Mouse (Mus musculus) fibroblast of lung, adult 2 months (primary cell): ENCODE data around the gene Klhl3.

ENCODE experiments used
- DNase-seq: peaks from one replicate; pipeline ENCODE4 v3.0.0-alpha.2; 2011; ENCODE audit warnings: low read depth

Klhl3 gene

DNA sequence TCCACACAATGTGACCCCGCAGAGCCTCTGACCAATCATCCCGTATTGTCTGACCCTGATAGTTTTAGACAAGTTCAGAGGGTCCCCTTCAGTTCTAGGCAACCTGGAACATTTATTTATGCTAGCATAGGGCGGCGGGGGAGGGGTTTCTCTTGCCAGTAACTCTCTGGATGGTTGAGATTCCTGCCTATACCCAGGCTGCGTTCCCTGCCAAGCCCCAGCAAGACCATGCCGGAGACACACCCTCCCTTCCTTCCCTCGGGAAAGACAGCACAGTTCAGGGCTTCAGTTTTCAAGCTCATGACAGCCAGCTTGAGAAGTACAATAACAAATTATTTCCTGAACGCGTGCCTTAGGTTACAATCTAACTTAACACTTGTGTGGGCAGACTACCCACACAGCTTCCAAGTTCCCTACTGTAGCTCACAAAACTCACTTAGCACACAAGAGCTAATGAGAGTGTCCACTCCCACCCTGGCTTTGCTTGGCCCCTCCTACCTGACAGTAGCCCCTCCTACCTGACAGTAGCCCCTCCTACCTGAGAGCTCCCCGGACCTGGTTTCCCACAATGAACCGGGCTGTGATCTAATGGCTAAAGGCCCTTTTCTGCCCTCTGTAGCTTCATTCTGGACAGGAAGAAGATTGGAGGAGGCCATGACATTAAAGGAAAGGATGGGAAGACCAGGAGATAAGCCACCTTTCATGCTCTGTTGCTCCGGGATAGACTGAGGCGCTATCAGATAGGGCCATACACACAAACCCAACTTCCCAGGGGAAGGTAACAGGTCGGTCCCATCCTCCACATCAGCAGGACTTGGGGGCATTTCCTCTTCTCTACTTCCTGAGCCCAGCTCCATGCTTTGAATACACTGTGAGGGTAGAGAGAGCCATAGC is 46.6 kb downstream of the Klhl3 start:
- DNase-seq, result no peak

DNA sequence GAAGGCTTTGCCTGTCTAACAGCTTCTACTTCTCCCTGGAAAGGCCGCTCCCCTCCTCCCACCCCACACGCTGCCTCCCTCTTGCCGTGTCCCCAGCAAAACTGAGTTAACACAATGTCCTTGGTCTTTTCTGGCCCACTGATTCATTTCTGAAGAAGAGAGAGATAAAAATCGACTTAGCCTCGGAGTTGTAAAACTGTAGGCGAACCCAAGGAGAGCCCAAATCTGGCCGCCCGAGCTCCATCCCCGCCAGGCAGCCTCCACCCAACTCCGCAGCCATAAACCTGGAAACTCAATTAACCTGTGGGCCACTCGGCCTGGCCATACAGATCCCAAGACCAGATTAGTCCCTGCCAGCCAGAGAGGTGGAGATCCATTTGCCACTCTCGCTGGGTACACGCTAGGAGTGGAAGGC is 47.3 kb downstream of the Klhl3 start:
- DNase-seq, result no peak

- peak; percentile 53 for DNase-seq
Observed at GRCm38 (mm10) chr13:58065316-58065715, 48.1 kb downstream of the Klhl3 start.

- no peak for DNase-seq
Observed at GRCm38 (mm10) chr13:58057953-58058870, 55.2 kb downstream of the Klhl3 start.

DNA sequence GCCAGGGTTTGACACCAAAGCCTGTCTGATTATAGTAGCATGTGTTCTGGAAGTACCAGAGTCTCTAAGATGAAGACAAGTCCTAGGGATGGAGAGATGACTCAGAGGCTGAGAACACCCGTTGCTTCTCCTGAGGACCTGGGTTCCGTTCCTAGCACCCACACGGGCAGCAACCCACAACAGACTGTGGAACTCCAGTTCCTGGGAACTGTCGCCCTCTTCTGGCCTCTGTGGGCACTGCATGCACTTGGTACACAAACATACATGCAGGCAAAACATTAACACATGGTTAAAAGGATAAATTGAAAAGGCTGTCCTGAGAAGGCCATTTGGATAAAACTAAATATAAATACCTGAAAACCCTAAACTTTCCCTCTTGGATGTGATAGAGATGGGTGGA is 56.8 kb downstream of the Klhl3 start:
- no peak for DNase-seq

- DNase-seq, result no peak
Observed at GRCm38 (mm10) chr13:58053628-58054027, 59.8 kb downstream of the Klhl3 start.

- DNase-seq, result no peak
Observed at GRCm38 (mm10) chr13:58051654-58052053, 61.7 kb downstream of the Klhl3 start.

GRCm38 (mm10) chr13:58051251-58051650 is 62.1 kb downstream of the Klhl3 start:
- no peak for DNase-seq

GRCm38 (mm10) chr13:58049121-58049520 is 64.3 kb downstream of the Klhl3 start:
- no peak for DNase-seq

- no peak for DNase-seq
Observed at GRCm38 (mm10) chr13:58048076-58048475, 65.3 kb downstream of the Klhl3 start.

GRCm38 (mm10) chr13:58046178-58046577 is 67.2 kb downstream of the Klhl3 start:
- DNase-seq, result no peak

- DNase-seq, result no peak
Observed at GRCm38 (mm10) chr13:58045278-58045677, 68.1 kb downstream of the Klhl3 start.

DNA sequence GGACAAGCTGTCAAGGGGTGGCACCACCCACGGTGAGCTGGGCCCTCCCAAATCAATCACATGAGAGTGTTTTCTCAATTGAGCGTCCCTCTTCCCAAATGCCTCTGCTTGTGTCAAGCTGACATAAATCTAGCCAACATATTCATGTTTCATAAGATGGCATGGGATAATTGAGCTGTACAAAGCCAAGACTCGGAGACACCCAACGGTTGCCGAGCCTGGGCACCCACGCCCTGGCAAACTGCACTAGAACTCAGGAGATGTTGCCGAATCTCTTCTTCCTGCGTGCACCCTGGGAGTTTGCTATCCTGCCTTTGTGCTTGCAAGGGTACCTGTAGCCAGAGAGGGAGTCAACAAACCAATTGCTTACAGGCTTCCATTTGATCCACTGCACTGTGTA is 70.1 kb downstream of the Klhl3 start:
- no peak for DNase-seq

DNA sequence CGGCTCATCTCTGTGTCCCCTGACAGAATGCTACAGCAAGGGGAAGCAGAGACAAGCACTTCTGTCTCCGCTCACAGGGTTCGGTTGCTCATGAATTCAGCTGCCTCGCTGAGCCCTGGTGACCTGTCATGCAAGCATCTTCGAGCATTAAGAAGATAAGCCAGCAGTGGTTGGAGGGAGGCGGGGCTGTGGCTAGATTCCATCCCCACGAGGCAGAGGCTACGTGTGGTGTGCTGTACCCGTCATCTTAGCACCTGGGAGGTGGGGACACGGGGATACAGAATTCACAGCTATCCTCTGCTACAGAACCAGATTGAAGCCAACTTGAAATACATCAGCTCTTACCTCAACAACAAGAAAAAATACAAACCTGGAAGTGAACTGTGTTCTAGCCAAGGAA is 73.3 kb downstream of the Klhl3 start:
- no peak for DNase-seq

- no peak for DNase-seq
Observed at GRCm38 (mm10) chr13:58037506-58037905, 75.9 kb downstream of the Klhl3 start.

GRCm38 (mm10) chr13:58035470-58036156 is 77.8 kb downstream of the Klhl3 start:
- no peak for DNase-seq

- no peak for DNase-seq
Observed at GRCm38 (mm10) chr13:58034985-58035384, 78.4 kb downstream of the Klhl3 start.

DNA sequence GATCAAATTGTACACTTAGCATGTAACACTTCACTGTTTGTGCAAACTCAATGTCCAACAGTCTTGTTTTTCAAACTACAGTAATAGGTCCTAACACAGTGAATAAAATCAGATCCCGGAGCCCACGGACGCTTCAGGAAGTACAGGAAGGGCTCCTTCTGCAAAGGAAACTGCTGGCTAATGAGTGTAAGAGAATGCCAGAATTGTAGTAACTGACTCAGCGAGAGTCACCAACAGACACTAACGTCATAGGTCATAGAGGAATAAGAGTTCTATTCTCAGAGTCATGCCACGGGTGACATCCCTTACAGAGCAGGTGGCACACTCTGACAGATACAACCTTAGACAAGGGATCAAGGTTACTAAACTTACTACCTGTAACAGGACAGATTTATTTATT is 78.9 kb downstream of the Klhl3 start:
- no peak for DNase-seq

GRCm38 (mm10) chr13:58031755-58032154 is 81.6 kb downstream of the Klhl3 start:
- no peak for DNase-seq

- no peak for DNase-seq
Observed at GRCm38 (mm10) chr13:58027115-58027514, 86.3 kb downstream of the Klhl3 start.

DNA sequence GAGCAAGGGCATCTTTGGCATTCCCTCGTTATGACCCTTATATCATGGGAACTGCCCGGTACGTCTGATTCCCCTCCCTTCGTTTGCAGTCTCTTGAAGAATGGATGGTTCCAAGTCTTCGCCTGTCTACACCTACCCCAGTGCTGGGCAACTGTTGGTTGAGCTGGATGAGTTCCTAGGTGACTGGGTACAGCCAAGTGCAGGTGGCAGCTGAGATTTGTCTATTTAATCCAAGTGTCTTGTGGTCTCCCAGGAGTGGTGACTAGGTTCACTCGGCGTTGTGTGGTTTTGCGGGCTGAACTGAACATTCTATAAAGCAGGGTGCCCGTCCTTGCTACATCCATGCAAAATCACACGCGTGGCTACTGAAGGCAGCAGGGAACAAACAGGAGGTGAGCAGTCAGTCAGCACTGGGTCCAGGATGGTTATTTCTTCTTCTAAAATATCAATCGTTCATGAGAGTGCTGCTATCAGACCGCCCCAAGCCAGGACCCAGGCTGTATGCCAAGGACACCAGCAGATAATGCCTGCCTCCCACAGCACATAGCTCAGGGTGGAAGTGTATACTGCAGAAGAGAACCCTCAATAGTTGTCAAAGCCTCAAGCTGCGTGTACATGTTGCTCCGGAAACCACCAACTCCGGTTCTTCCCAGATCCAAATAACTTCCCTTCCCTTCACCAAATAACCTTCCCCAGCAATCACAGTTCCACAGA is 87.5 kb downstream of the Klhl3 start:
- DNase-seq, result no peak
